Mouse (Mus musculus) CH12.LX (cell line): ENCODE measurements around the gene Mdfi. TPM values are rescaled to one million over a fixed set of nuclear protein-coding genes. Genes with fewer than 3 reads are reported as not detected.

Experiments used
- DNase-seq: peaks from one replicate; pipeline ENCODE4 v3.0.0-alpha.2; 2013; ENCODE audit errors: extremely low read depth
- H3K27ac ChIP-seq: 2 replicates; pipeline ENCODE4 v1.5.1; 2012; ENCODE audit warnings: low read depth, mild to moderate bottlenecking, control low read depth, moderate library complexity; ENCODE audit not compliant: insufficient read depth
- H3K27me3 ChIP-seq: replicated peaks from 2 replicates; pipeline ENCODE3; 2012; ENCODE audit warnings: inconsistent platforms
- H3K36me3 ChIP-seq, 2 experiments: replicated peaks in 1 of 2; 2 replicates each; pipeline versions ENCODE3 to v1.6.1; 2012; ENCODE audit warnings: inconsistent platforms in 1 of 2, low read length in 1 of 2, mild to moderate bottlenecking in 1 of 2, mixed read lengths in 1 of 2, moderate library complexity in 1 of 2; ENCODE audit not compliant: control insufficient read depth in 1 of 2, insufficient read depth in 1 of 2
- H3K4me1 ChIP-seq, 2 experiments: 2 replicates each; pipeline ENCODE4 v1.6.1; 2012; ENCODE audit warnings: inconsistent platforms in 1 of 2, moderate library complexity in 1 of 2; ENCODE audit not compliant: insufficient read depth in 2 of 2, control insufficient read depth in 1 of 2
- H3K4me2 ChIP-seq: 2 replicates; pipeline ENCODE4 v1.6.1; 2012; ENCODE audit warnings: low read depth, mild to moderate bottlenecking, control low read depth; ENCODE audit not compliant: poor library complexity, insufficient read depth, severe bottlenecking
- H3K4me3 ChIP-seq, 3 experiments: fragments of 150-350 bp in 1 of 3; sonication (generic) in 1 of 3; replicated peaks in 1 of 3; 2 replicates each; pipeline versions ENCODE3 to v1.5.1; 2011 to 2012; ENCODE audit warnings: low read depth in 2 of 3, low read length in 2 of 3, mild to moderate bottlenecking in 2 of 3, moderate library complexity in 2 of 3, control low read depth in 1 of 3, improper control_type of control experiment in 1 of 3, inconsistent platforms in 1 of 3, mixed read lengths in 1 of 3; ENCODE audit not compliant: poor library complexity in 1 of 3
- H3K79me2 ChIP-seq: replicated peaks from 2 replicates; pipeline ENCODE4 v1.6.1; 2012; ENCODE audit warnings: mild to moderate bottlenecking, moderate library complexity; ENCODE audit not compliant: control insufficient read depth, poor library complexity, insufficient read depth, severe bottlenecking; ENCODE audit errors: extremely low read depth
- H3K9ac ChIP-seq: 2 replicates; pipeline ENCODE4 v1.6.1; 2012; ENCODE audit warnings: low read depth, mild to moderate bottlenecking, control low read depth, moderate library complexity; ENCODE audit not compliant: insufficient read depth
- H3K9me3 ChIP-seq: replicated peaks from 2 replicates; pipeline ENCODE3; 2012; ENCODE audit warnings: low read length, inconsistent platforms, mixed read lengths
- CHD1 ChIP-seq: IDR thresholded peaks from 2 replicates; pipeline ENCODE4 v1.6.1; 2012; ENCODE audit warnings: low read depth, low read length, improper control_type of control experiment, inconsistent platforms
- CTCF ChIP-seq, 2 experiments: IDR thresholded peaks in 1 of 2; conservative IDR thresholded peaks in 1 of 2; 2 replicates each; pipeline ENCODE4 v1.5.1; 2011 to 2012; ENCODE audit warnings: low read depth in 2 of 2, low read length in 2 of 2, improper control_type of control experiment in 1 of 2, inconsistent platforms in 1 of 2, mild to moderate bottlenecking in 1 of 2, moderate library complexity in 1 of 2
- EP300 ChIP-seq: IDR thresholded peaks from 2 replicates; pipeline ENCODE4 v1.6.1; 2011; ENCODE audit warnings: low read length, improper control_type of control experiment
- IRF4 ChIP-seq: IDR thresholded peaks from 2 replicates; pipeline ENCODE4 v1.6.1; 2014; ENCODE audit warnings: low read depth, mild to moderate bottlenecking, inconsistent platforms, low read length, improper control_type of control experiment
- KAT2A ChIP-seq: IDR thresholded peaks from 2 replicates; pipeline ENCODE4 v1.6.1; 2012; ENCODE audit warnings: low read length, improper control_type of control experiment, inconsistent platforms; ENCODE audit not compliant: insufficient replicate concordance
- MAX ChIP-seq: IDR thresholded peaks from 2 replicates; pipeline ENCODE4 v1.6.1; 2011; ENCODE audit warnings: low read length, improper control_type of control experiment
- MAZ ChIP-seq: IDR thresholded peaks from 2 replicates; pipeline ENCODE4 v1.6.1; 2012; ENCODE audit warnings: low read depth, mild to moderate bottlenecking, inconsistent platforms, low read length, improper control_type of control experiment, moderate library complexity
- MEF2A ChIP-seq: IDR thresholded peaks from 2 replicates; pipeline ENCODE4 v1.6.1; 2014; ENCODE audit warnings: low read depth, mild to moderate bottlenecking, inconsistent platforms, low read length, improper control_type of control experiment, borderline replicate concordance
- MXI1 ChIP-seq: IDR thresholded peaks from 2 replicates; pipeline ENCODE4 v1.6.1; 2011; ENCODE audit warnings: mild to moderate bottlenecking, low read depth, low read length, improper control_type of control experiment
- NRF1 ChIP-seq: IDR thresholded peaks from 2 replicates; pipeline ENCODE4 v1.6.1; 2014; ENCODE audit warnings: low read depth, mild to moderate bottlenecking, inconsistent platforms, low read length, improper control_type of control experiment, moderate library complexity
- POLR2AphosphoS2 ChIP-seq: IDR thresholded peaks from 2 replicates; pipeline ENCODE4 v1.6.1; 2011; ENCODE audit warnings: low read depth, low read length, improper control_type of control experiment
- RAD21 ChIP-seq: IDR thresholded peaks from 2 replicates; pipeline ENCODE4 v1.6.1; 2011; ENCODE audit warnings: low read depth, mild to moderate bottlenecking, low read length, improper control_type of control experiment, moderate library complexity
- SIN3A ChIP-seq: IDR thresholded peaks from 2 replicates; pipeline ENCODE4 v1.6.1; 2012; ENCODE audit warnings: low read length, improper control_type of control experiment, inconsistent platforms
- SMC3 ChIP-seq: IDR thresholded peaks from 2 replicates; pipeline ENCODE4 v1.6.1; 2011; ENCODE audit warnings: low read depth, low read length, improper control_type of control experiment
- TCF12 ChIP-seq: IDR thresholded peaks from 2 replicates; pipeline ENCODE4 v1.6.1; 2014; ENCODE audit warnings: low read depth, mild to moderate bottlenecking, inconsistent platforms, low read length, improper control_type of control experiment
- USF2 ChIP-seq: conservative IDR thresholded peaks from 2 replicates; pipeline ENCODE4 v1.6.1; 2011; ENCODE audit warnings: low read depth, low read length, improper control_type of control experiment
- ZC3H11A ChIP-seq: IDR thresholded peaks from 2 replicates; pipeline ENCODE4 v1.6.1; 2012; ENCODE audit warnings: low read depth, mild to moderate bottlenecking, inconsistent platforms, low read length, improper control_type of control experiment
- ZMIZ1 ChIP-seq: IDR thresholded peaks from 2 replicates; pipeline ENCODE4 v1.6.1; 2012; ENCODE audit warnings: low read depth, mild to moderate bottlenecking, inconsistent platforms, low read length, improper control_type of control experiment
- dilution Hi-C: fragments of 300-500 bp; cut with MboI; formaldehyde crosslinking; loops from 2 replicates; pipeline ENCODE4 v1.14.3; 2020; ENCODE audit warnings: low sequenced_read_pairs; ENCODE audit not compliant: extremely low pct_unique_long_range_greater_than_20kb, extremely low pct_ligation_motif_present
- in situ Hi-C: fragments of 300-500 bp; cut with MboI; formaldehyde crosslinking; loops from 3 replicates; pipeline ENCODE4 v1.14.3; 2019; ENCODE audit warnings: low sequenced_read_pairs, low pct_ligation_motif_present, low pct_unique_long_range_greater_than_20kb, mixed read lengths
- polyA plus RNA-seq: library from polyadenylated mRNA; unstranded; fragments of >175 nt; gene quantifications from 2 replicates; pipeline ENCODE4 v1.2.1, GENCODE M21; 2012; ENCODE audit warnings: low read depth; ENCODE audit not compliant: insufficient read length
- total RNA-seq, 2 experiments: library from RNA; depleted of rRNA; stranded (reverse); fragments of 300-350 nt in 1 of 2; fragments of >200 nt in 1 of 2; gene quantifications; 2 replicates each; pipeline ENCODE4 v1.2.3; 2012 to 2014

Mdfi gene
- total and polyA plus RNA-seq, 3 experiments = 0.30 to 0.35 TPM; not detected in 1

DNA sequence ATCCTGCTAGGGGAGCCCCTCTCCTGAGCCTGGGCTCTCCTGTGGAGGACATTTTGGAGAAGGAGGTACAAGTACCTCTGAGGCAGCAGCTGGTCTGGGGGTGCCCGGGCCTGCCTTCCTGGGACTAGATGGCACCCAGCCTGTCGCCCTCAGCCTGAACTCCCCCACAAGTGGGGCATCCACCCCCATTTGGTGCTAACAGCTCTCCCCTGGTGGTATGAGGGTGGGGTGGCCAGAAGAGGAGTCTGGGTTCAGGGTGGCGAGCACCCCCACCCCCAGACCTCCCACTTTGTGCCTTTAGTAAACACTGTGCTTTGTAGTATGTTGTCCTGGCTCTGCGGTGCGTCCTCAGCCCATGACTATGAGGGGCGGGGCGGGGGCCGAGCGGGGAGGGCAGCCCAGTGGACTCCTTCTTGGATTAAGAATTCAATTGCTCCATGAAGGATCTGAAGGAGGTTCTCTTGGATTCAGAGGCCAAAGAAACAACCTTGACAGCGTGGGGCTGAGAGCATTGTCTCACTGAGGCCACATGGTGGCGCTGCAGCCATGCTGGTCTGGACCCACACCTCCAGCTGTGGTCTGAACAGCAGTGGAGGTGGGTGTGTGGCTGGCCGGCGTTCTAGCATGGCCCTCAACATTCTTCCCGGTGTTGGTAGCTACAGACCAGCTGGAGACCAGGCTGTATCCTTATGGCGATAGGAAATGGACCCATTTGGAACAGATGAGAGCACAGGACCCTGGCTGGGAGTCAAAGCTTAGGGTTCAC lies 42.2 kb downstream of the Mdfi start:
- peak; percentile 69 for DNase-seq
- Histone ChIP-seq H3K4me3 (no peak overlapping the region), H3K27ac (no peak overlapping the region), H3K4me2 (no peak overlapping the region), H3K36me3 (peaks cover 37 to 58% of the 10 kb centered on the region in 2 experiments), H3K4me1 (peaks cover 2 to 42% of the 10 kb centered on the region in 2 experiments; a peak in 3 of 4 replicates), H3K79me2 (no peaks in the 10 kb centered on the region), H3K9me3 (no peaks in the 10 kb centered on the region), H3K27me3 (no peaks in the 10 kb centered on the region), H3K9ac (no peak overlapping the region)
- TF ChIP-seq TCF12 (peak; percentile 23; the same call in 1 of the 2 replicates), EP300 (no peak), CHD1 (no peak), IRF4 (0 out of 2 replicates have a peak, but pooled peaks have one; percentile 28), NRF1 (no peak), MAX (peak; percentile 73), RAD21 (peak; percentile 69), SMC3 (peak; percentile 72), POLR2AphosphoS2 (no peak), CTCF (conservative IDR thresholded peaks at IDR 0.05 in 1 of 2, IDR thresholded peaks at IDR 0.05 in 1 of 2; ENCODE audit: low read depth in 2 of 2, low read length in 2 of 2) (peak; percentile 54 to 84)
- in situ Hi-C loops (loop anchor here (10.0 kb wide), 2 partner anchors 73 to 253 kb away; no protein-coding TSS in a partner anchor), dilution Hi-C loops (no loop called here)

DNA sequence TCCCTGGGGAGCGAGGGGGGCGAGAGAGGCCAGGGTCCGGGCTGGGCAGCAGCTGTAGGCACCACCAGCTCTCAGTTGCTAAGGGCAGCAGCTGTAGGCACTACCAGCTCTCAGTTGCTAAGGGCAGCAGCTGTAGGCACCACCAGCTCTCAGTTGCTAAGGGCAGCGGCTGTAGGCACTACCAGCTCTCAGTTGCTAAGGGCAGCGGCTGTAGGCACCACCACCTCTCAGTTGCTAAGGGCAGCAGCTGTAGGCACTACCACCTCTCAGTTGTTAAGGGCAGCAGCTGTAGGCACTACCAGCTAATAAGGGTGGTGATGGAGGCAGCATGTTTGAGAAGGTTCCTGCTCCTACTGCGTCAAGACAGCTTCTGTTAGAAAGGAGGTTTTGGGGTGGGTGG lies 45.5 kb downstream of the Mdfi start:
- DNase-seq = no peak
- H3K27me3 ChIP-seq = no peaks in the 10 kb centered on the region
- H3K9ac ChIP-seq = no peak overlapping the region
- in situ Hi-C loops (no loop called here), dilution Hi-C loops (no loop called here)
- H3K4me3 ChIP-seq = no peak overlapping the region
- H3K4me2 ChIP-seq = no peak overlapping the region
- H3K36me3 ChIP-seq = peaks cover 49 to 80% of the 10 kb centered on the region in 2 experiments
- no peaks in the 10 kb centered on the region for H3K9me3 ChIP-seq
- H3K27ac ChIP-seq = no peak overlapping the region
- H3K4me1 ChIP-seq = peaks cover 14 to 48% of the 10 kb centered on the region in 2 experiments
- TF ChIP-seq SIN3A (no peak), NRF1 (no peak), ZC3H11A (no peak), MEF2A (no peak), MAZ (no peak), USF2 (no peak), KAT2A (no peak), ZMIZ1 (no peak), MXI1 (no peak)
- TF ChIP-seq, all 38 proteins: peak for 0
- no peaks in the 10 kb centered on the region for H3K79me2 ChIP-seq
